Mouse (Mus musculus) CD4-positive, CD25-positive, alpha-beta regulatory T cell, adult 2 months (primary cell): Measurements from ENCODE around the gene Fscn2.
"Not testable (repeated sequence)": the region's sequence is repeated elsewhere in the genome, so short reads cannot be mapped to it uniquely, and the experiment has no call there.

Source experiments
- DNase-seq: peaks from one replicate; pipeline ENCODE4 v3.0.0-alpha.2; 2012; ENCODE audit warnings: low read depth, low spot score

Gene Fscn2

GRCm38 (mm10) chr11:120404814-120405213 lies 43.5 kb downstream of the Fscn2 start:
- DNase-seq, result no peak

DNA sequence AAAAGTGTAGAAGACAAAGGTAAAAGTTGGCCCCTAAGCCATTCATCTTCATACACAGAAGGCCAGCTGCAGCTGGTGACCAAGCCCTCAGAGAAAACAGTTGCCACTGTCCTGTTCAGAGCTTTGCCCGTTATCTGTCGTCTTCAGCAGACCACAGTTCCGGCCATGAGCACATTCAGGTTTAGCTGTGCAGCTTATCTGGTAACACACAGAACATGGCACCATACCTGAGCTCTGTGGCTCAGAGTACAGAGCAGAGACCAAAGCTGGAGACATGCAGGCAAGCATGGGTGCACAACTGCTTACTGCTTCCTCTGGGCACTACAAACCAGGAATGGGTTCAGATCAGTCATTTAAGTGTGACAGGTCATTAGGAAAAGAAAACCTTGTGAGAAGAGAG lies 44.5 kb downstream of the Fscn2 start:
- DNase-seq, result no peak

- no peak for DNase-seq
Measured at GRCm38 (mm10) chr11:120406445-120406844, 45.1 kb downstream of the Fscn2 start.

GRCm38 (mm10) chr11:120413621-120414020 lies 52.3 kb downstream of the Fscn2 start:
- DNase-seq, result not testable (repeated sequence)
